Mouse (Mus musculus) liver, embryonic 14.5 days (tissue): ENCODE measurements around the gene Rab21.

Source experiments
- CTCF ChIP-seq: IDR thresholded peaks from 2 replicates; pipeline ENCODE4 v1.5.1; 2016; ENCODE audit warnings: antibody characterized with exemption, low read depth, control low read depth
- EP300 ChIP-seq: IDR thresholded peaks from 2 replicates; pipeline ENCODE4 v1.6.1; 2016; ENCODE audit warnings: antibody characterized with exemption, low read depth

DNA sequence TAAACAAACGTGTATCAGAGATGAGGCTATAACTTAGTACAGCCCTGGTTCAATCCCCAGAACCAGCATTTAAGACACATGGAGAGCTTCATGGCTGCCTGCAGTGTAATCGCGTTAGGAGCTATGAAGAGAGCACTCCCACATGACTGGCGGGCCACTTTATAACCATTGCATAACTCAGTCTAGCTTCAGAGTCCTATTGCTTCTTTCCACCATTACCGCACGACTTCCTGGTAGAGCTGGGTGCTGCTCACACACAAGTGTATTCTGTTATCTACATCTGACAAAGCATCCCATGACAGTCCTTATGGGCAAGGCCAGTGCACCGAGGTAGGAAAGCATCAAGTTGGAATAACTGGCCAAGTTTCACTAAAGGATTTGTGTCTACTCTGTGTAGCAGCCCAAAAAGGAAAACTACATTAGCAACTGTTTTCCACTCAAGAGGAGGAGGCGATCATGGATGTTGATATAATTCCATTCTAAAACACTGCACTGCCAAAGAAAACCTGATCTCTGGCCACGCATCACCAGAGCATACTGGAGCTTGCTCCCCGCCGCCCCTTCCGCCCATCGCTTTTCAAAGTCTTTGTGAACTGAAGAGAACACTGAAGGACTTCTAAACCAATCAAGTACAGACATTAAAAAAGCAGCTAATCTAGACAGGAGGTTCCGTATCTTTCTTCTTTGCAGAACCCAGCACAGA lies 4.0 kb downstream of the Rab21 start:
- TF ChIP-seq CTCF, result no peak
- TF ChIP-seq EP300, result no peak
